Mouse (Mus musculus) CD4-positive helper T cell, adult 2 months (primary cell): Measurements from ENCODE around the gene Sh3rf1.
"Not testable (repeated sequence)": the region's sequence is repeated elsewhere in the genome, so short reads cannot be mapped to it uniquely, and the experiment has no call there.

Source experiments
- DNase-seq: peaks from one replicate; pipeline ENCODE4 v3.0.0-alpha.2; 2012; ENCODE audit warnings: low read depth, missing footprints, low spot score

Sh3rf1 gene

GRCm38 (mm10) chr8:61362301-61362913 lies 138.7 kb downstream of the Sh3rf1 start:
- DNase-seq = no peak

GRCm38 (mm10) chr8:61373303-61373702 lies 149.6 kb downstream of the Sh3rf1 start:
- DNase-seq = no peak

- DNase-seq = no peak
Measured at GRCm38 (mm10) chr8:61374059-61374755, 150.5 kb downstream of the Sh3rf1 start.

- no peak for DNase-seq
Measured at GRCm38 (mm10) chr8:61375205-61375604, 151.5 kb downstream of the Sh3rf1 start.

GRCm38 (mm10) chr8:61378847-61379698 lies 155.4 kb downstream of the Sh3rf1 start:
- DNase-seq = no peak

- DNase-seq = no peak
Measured at GRCm38 (mm10) chr8:61384536-61384935, 160.9 kb downstream of the Sh3rf1 start.

GRCm38 (mm10) chr8:61385502-61386191 lies 162.0 kb downstream of the Sh3rf1 start:
- no peak for DNase-seq

- no peak for DNase-seq
Measured at GRCm38 (mm10) chr8:61386645-61387044, 163.0 kb downstream of the Sh3rf1 start.

GRCm38 (mm10) chr8:61387501-61387963 lies 163.9 kb downstream of the Sh3rf1 start:
- no peak for DNase-seq

GRCm38 (mm10) chr8:61388341-61388740 lies 164.7 kb downstream of the Sh3rf1 start:
- no peak for DNase-seq

GRCm38 (mm10) chr8:61390307-61391057 lies 166.8 kb downstream of the Sh3rf1 start:
- no peak for DNase-seq

GRCm38 (mm10) chr8:61391058-61391434 lies 167.4 kb downstream of the Sh3rf1 start:
- no peak for DNase-seq

- no peak for DNase-seq
Measured at GRCm38 (mm10) chr8:61397139-61397538, 173.5 kb downstream of the Sh3rf1 start.

GRCm38 (mm10) chr8:61397755-61398154 lies 174.1 kb downstream of the Sh3rf1 start:
- no peak for DNase-seq

- no peak for DNase-seq
Measured at GRCm38 (mm10) chr8:61402861-61403260, 179.2 kb downstream of the Sh3rf1 start.

GRCm38 (mm10) chr8:61403266-61404177 lies 179.8 kb downstream of the Sh3rf1 start:
- no peak for DNase-seq

- DNase-seq = no peak
Measured at GRCm38 (mm10) chr8:61404178-61404560, 180.5 kb downstream of the Sh3rf1 start.

- DNase-seq = no peak
Measured at GRCm38 (mm10) chr8:61409081-61409480, 185.4 kb downstream of the Sh3rf1 start.

- not testable (repeated sequence) for DNase-seq
Measured at GRCm38 (mm10) chr8:61409712-61410111, 186.0 kb downstream of the Sh3rf1 start.

- DNase-seq = no peak
Measured at GRCm38 (mm10) chr8:61419521-61419920, 195.8 kb downstream of the Sh3rf1 start.
